Mouse (Mus musculus): Measurements from ENCODE around the gene Perp. TPM values are rescaled to one million over a fixed set of nuclear protein-coding genes. Genes with fewer than 3 reads are reported as not detected.

The Perp gene
- polyA plus RNA-seq, 1 experiment = 2.8 TPM

DNA sequence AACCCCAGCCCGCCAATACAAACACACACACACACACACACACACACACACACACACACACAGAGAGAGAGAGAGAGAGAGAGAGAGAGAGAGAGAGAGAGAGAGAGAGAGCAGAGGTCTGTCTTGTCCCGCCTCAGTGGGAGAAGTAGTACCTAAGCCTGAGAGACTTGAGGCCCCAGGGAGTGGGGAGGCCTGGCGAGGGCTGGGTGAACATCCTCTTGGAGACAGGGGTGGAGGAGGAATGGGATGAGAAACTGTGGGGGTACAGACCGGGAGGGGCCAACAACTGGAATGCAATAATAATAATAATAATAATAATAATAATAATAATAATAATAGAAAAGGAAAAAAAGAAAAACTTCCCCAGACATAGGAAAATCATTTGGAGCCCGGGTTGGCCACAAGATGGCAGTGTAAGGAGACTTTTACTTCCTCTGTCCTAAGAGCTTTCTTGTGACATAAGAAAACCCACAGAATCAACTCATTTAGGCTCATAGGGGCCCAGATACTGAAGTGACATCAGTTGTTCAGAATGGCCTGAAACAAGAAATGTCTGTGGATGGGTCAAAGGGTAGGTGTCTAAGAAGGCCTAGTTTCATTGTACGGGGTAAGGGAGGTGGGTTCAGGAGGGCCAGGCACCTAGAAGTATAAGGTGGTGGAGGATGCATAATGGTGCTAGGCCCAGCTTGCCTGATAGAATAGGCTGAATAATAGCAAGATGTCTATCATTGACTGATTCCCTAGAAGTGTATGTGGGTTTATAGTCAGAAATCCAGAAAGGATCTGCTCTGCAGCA is 8.9 kb upstream of the Perp start:
- H3K4me1 ChIP-seq = peaks cover 12% of the 10 kb centered on the region
- H3K4me3 ChIP-seq (replicated peaks) = no peak overlapping the region
- peaks cover 10% of the 10 kb centered on the region for H3K27me3 ChIP-seq (replicated peaks)
- 0 out of 2 replicates have a peak, but pooled peaks cover 6% of the 10 kb centered on the region for H3K9me3 ChIP-seq
- H3K36me3 ChIP-seq (replicated peaks; ENCODE audit: low read length) = no peaks in the 10 kb centered on the region
- no peak for TF ChIP-seq FLI1 (IDR thresholded peaks at IDR 0.05; ENCODE audit: low read length)

DNA sequence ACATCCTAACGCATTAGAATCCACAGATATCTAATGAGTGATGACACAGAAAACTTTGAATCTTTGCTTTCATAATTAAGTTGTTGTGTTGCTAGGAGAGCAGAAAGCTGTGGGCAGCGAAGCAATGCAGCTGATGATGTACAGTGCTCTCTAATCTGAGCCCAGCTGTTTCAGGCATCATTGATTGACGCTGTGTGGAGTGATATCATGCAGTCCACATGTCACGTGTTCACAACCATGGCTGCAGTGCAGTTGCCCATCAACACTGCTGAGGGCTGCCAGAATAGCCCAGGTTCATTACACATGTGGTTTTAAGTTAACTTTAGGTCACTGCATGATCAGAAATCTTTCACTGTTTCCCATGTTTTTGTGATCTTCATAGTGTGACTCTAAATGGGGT is 5.3 kb upstream of the Perp start:
- H3K4me1 ChIP-seq = peaks cover 12% of the 10 kb centered on the region
- no peak overlapping the region for H3K4me3 ChIP-seq (replicated peaks)
- peaks cover 14% of the 10 kb centered on the region for H3K27me3 ChIP-seq (replicated peaks)
- TF ChIP-seq FLI1 (IDR thresholded peaks at IDR 0.05; ENCODE audit: low read length) (no peak), GATA1 (IDR thresholded peaks at IDR 0.05; ENCODE audit: borderline replicate concordance, low read length) (no peak)
- 0 out of 2 replicates have a peak, but pooled peaks cover 6% of the 10 kb centered on the region for H3K9me3 ChIP-seq
- no peaks in the 10 kb centered on the region for H3K36me3 ChIP-seq (replicated peaks; ENCODE audit: low read length)

DNA sequence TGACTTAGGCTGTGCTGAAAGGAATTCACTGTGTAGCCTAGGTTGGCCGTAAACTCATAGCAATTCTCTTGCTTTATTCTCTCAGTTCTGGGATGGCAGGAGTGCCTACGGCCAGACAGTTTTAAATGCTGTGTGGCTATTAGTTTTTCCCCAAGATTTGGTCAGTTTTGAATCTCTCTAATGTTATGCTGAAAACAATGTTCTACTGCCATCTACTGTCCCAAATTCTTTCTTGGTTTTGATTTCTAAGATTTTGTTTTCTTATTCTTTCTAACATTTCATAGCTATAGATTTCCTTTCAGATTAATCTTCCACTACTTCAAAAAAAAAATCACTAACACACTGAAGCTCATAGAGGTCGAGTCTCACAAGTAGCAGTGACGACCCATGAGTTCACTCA is 4.1 kb upstream of the Perp start:
- no peak for TF ChIP-seq GATA1 (IDR thresholded peaks at IDR 0.05; ENCODE audit: borderline replicate concordance, low read length)
- TF ChIP-seq FLI1 (IDR thresholded peaks at IDR 0.05; ENCODE audit: low read length) = no peak
- Histone ChIP-seq H3K4me3 (replicated peaks) (no peak overlapping the region), H3K9me3 (0 out of 2 replicates have a peak, but pooled peaks cover 6% of the 10 kb centered on the region), H3K36me3 (replicated peaks; ENCODE audit: low read length) (no peaks in the 10 kb centered on the region), H3K4me1 (peaks cover 21% of the 10 kb centered on the region), H3K27me3 (replicated peaks) (peaks cover 25% of the 10 kb centered on the region)

DNA sequence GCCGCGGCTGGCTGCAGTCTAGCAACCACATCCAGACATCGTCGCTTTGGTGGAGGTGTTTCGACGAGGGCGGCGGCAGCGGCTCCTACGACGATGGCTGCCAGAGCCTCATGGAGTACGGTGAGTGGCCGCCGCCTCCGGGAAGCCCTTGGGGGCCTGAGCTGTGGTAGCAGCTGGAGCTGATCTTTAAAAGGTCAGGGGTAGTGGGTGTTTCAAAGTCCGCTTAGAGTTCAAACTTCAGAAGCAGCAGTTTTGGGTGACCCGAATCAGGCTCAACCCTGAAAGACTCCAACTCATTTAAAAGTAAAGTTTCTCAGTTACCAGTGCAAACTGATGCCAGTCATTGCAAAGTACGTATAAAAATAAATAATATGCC is 455 bp downstream of the Perp start:
- Histone ChIP-seq H3K36me3 (replicated peaks; ENCODE audit: low read length) (no peaks in the 10 kb centered on the region), H3K4me3 (replicated peaks) (peak overlapping the region; percentile 92), H3K27me3 (replicated peaks) (peaks cover 36% of the 10 kb centered on the region), H3K9me3 (no peaks in the 10 kb centered on the region), H3K4me1 (peaks cover 28% of the 10 kb centered on the region)
- no peak for TF ChIP-seq FLI1 (IDR thresholded peaks at IDR 0.05; ENCODE audit: low read length)
- TF ChIP-seq GATA1 (IDR thresholded peaks at IDR 0.05; ENCODE audit: borderline replicate concordance, low read length) = no peak

DNA sequence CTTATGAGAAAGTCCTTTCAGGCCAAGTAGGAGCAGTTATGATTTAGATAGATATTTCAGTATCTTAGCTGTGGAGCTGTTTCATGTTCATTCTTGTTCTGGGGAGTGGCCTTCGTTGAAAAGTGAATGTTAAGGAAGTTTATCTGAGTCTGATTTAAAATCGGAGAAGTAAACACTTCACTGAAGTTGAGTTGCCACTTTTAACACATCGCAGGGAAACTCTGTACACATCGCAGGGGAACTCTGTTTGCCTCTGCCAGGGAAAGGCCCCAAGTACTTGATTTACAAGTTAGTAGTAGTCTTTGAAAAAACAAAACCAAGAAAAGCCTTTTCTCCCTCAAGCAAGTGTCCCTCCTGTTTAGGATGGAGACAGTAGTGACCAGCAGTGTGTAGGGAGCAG is 891 bp downstream of the Perp start:
- no peaks in the 10 kb centered on the region for H3K36me3 ChIP-seq (replicated peaks; ENCODE audit: low read length)
- H3K27me3 ChIP-seq (replicated peaks) = peaks cover 36% of the 10 kb centered on the region
- no peak overlapping the region for H3K4me3 ChIP-seq (replicated peaks)
- H3K4me1 ChIP-seq = peaks cover 28% of the 10 kb centered on the region
- H3K9me3 ChIP-seq = no peaks in the 10 kb centered on the region
- TF ChIP-seq GATA1 (IDR thresholded peaks at IDR 0.05; ENCODE audit: borderline replicate concordance, low read length) (no peak), FLI1 (IDR thresholded peaks at IDR 0.05; ENCODE audit: low read length) (no peak)

DNA sequence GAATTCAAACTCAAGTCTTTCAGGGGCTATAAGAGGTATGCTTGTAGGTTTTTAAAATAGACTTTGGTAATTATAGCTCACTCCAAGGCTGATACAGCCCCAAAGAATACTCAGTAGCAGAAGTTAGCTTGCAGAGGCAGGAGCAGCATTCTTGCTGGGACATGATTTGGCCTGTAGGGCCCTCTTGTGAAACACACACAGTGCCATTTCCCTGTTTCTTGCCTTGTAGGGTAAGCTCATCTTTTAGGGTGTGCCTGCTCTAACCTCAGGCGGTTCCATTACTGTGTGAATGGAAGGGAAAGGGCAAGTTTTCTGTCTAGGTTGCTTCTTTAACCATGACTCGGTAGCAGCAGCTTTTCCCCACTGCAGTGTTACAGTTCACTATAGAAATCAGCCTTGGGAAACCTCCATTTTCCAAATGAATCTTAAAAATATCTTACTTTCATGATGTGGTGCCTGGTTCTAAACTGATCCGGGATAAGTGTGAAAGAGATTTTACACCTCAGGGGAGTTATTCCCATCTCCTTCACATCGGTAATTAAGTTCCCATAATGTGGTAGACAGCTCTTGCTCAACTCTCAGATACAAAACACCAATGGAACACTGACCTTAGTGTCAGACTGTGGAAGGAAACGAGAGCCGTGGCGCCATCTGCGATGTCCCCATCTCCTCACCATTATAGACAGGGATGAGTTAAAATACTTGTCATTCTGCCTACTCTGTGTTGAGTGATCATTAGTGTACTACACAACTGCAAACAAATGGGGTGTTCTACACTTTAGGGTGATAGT is 1.8 kb downstream of the Perp start:
- no peak for TF ChIP-seq GATA1 (IDR thresholded peaks at IDR 0.05; ENCODE audit: borderline replicate concordance, low read length)
- TF ChIP-seq FLI1 (IDR thresholded peaks at IDR 0.05; ENCODE audit: low read length) = no peak

DNA sequence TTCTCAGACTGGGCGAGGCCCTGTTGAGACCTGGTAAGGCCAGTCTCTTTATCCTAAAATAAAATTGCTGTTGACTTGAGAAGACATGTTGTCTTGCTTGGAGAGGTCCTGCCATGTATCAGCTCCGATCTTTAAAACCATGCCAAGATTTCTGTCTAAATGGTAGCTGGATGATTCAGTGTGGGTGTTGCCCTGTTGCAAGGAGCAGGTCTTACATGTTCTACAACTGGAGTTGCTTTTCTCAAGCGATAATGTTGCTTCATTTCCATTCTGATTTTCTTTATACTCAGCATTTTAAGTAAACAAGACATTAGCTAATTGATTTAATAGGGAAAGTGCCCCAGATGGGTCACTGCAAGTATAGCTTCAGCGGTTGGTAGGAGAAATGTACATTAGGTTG is 5.4 kb downstream of the Perp start:
- Histone ChIP-seq H3K27me3 (replicated peaks) (peaks cover 27% of the 10 kb centered on the region), H3K4me1 (peaks cover 22% of the 10 kb centered on the region), H3K4me3 (replicated peaks) (no peak overlapping the region), H3K36me3 (replicated peaks; ENCODE audit: low read length) (no peaks in the 10 kb centered on the region), H3K9me3 (no peaks in the 10 kb centered on the region)
- TF ChIP-seq FLI1 (IDR thresholded peaks at IDR 0.05; ENCODE audit: low read length) = no peak
- no peak for TF ChIP-seq GATA1 (IDR thresholded peaks at IDR 0.05; ENCODE audit: borderline replicate concordance, low read length)

More for the DNA sequence above, 1.8 kb downstream of the Perp start:
- Histone ChIP-seq H3K36me3 (replicated peaks; ENCODE audit: low read length) (no peaks in the 10 kb centered on the region), H3K9me3 (no peaks in the 10 kb centered on the region), H3K27me3 (replicated peaks) (peaks cover 37% of the 10 kb centered on the region), H3K4me1 (peaks cover 28% of the 10 kb centered on the region), H3K4me3 (replicated peaks) (no peak overlapping the region)

DNA sequence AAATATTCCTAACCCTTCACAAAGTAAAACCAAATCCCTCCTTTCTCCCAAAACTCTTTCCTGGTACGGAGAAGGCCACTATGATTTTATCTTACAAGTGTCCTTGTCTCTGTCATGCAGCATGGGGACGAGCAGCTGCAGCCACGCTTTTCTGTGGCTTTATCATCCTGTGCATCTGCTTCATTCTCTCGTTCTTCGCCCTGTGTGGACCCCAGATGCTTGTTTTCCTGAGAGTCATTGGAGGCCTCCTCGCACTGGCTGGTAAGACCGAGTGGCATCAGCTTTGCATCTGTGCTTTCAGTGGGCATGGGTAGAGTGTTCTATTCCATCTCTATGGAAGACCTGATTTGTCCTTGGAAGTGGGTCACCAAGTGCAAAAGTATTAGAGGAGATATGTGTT is 8.6 kb downstream of the Perp start:
- H3K4me3 ChIP-seq (replicated peaks) = no peak overlapping the region
- H3K9me3 ChIP-seq = no peaks in the 10 kb centered on the region
- H3K4me1 ChIP-seq = 0 out of 2 replicates have a peak, but pooled peaks cover 4% of the 10 kb centered on the region
- peaks cover 17% of the 10 kb centered on the region for H3K27me3 ChIP-seq (replicated peaks)
- TF ChIP-seq FLI1 (IDR thresholded peaks at IDR 0.05; ENCODE audit: low read length) = no peak
- no peak for TF ChIP-seq GATA1 (IDR thresholded peaks at IDR 0.05; ENCODE audit: borderline replicate concordance, low read length)
- no peaks in the 10 kb centered on the region for H3K36me3 ChIP-seq (replicated peaks; ENCODE audit: low read length)

DNA sequence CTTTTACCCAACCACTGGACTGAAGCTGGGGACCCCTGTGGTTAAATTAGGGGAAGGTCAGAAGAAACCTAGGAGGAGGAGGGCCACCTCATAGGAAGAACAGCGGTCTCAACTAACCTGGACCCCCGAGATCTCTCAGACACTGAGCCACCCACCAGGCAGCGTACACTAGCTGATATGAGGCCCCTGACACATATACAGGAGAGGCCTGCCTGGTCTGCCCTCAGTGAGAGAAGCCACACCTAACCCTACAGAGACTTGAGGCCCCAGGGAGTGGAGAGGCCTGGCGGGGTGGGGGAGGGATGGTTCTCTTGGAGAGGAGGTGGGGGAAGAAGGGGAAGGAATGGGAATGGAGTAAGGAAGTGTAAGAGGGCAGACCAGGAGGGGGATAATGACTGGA is 12.4 kb downstream of the Perp start:
- Histone ChIP-seq H3K9me3 (no peaks in the 10 kb centered on the region), H3K4me3 (replicated peaks) (no peak overlapping the region), H3K4me1 (no peaks in the 10 kb centered on the region), H3K27me3 (replicated peaks) (peaks cover 15% of the 10 kb centered on the region), H3K36me3 (replicated peaks; ENCODE audit: low read length) (no peaks in the 10 kb centered on the region)
- no peak for TF ChIP-seq FLI1 (IDR thresholded peaks at IDR 0.05; ENCODE audit: low read length)
- no peak for TF ChIP-seq GATA1 (IDR thresholded peaks at IDR 0.05; ENCODE audit: borderline replicate concordance, low read length)

DNA sequence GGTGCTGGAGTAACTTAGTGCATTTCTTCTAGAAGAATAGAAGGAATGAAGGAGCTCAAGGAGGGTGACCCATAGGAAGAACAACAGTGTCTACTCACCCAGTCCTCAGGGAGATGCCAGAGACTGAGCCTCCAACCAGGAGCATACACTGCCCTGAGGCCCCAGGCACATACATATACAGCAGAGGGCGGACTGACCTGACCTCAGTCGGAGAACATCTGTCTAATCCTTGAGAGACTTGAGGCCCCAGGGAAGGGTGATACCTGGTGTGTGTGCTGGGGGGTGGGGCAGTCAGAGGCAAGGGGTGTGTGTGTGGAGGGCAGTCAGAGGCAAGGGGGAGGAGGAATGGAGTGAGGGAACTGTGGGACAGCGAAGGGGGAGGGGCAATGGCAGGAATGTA is 14.8 kb downstream of the Perp start:
- no peak for TF ChIP-seq FLI1 (IDR thresholded peaks at IDR 0.05; ENCODE audit: low read length)
- TF ChIP-seq GATA1 (IDR thresholded peaks at IDR 0.05; ENCODE audit: borderline replicate concordance, low read length) = no peak
- Histone ChIP-seq H3K27me3 (replicated peaks) (peaks cover 18% of the 10 kb centered on the region), H3K4me1 (peaks cover under 1% of the 10 kb centered on the region; the same call in 1 of the 2 replicates), H3K4me3 (replicated peaks) (no peak overlapping the region), H3K9me3 (no peaks in the 10 kb centered on the region), H3K36me3 (replicated peaks; ENCODE audit: low read length) (no peaks in the 10 kb centered on the region)

Measured in megakaryocyte, embryonic 14.5 days (primary cell).